Mouse (Mus musculus): ENCODE results near the gene Slc25a23. TPM values are rescaled to one million over a fixed set of nuclear protein-coding genes. Genes with fewer than 3 reads are reported as not detected.
"Not testable (repeated sequence)": the region's sequence is repeated elsewhere in the genome, so short reads cannot be mapped to it uniquely, and the experiment has no call there.

Slc25a23 gene
- polyA plus RNA-seq, 1 experiment from 2014 or later = 18.8 TPM

GRCm38 (mm10) chr17:57066908-57067307 is 7.2 kb upstream of the Slc25a23 start:
- Histone ChIP-seq H3K4me1 (peaks cover 15% of the 10 kb centered on the region), H3K9ac (no peak overlapping the region), H3K27me3 (peaks cover 31% of the 10 kb centered on the region), H3K36me3 (ENCODE audit: poor library complexity, severe bottlenecking) (no peaks in the 10 kb centered on the region), H3K27ac (no peak overlapping the region), H3K4me3 (no peak overlapping the region), H3K4me2 (no peak overlapping the region), H3K9me3 (replicated peaks) (no peaks in the 10 kb centered on the region)
- no peak for ATAC-seq
- WGBS = 59% methylated on average over 5 of the region's 5 CpGs

GRCm38 (mm10) chr17:57063031-57063430 is 3.4 kb upstream of the Slc25a23 start:
- Histone ChIP-seq H3K4me1 (peaks cover 27% of the 10 kb centered on the region), H3K4me2 (no peak overlapping the region), H3K9ac (no peak overlapping the region), H3K36me3 (ENCODE audit: poor library complexity, severe bottlenecking) (no peaks in the 10 kb centered on the region), H3K4me3 (no peak overlapping the region), H3K27ac (no peak overlapping the region), H3K9me3 (replicated peaks) (no peaks in the 10 kb centered on the region), H3K27me3 (peaks cover 42% of the 10 kb centered on the region)
- no peak for ATAC-seq
- WGBS = 8% methylated on average over 8 of the region's 8 CpGs

GRCm38 (mm10) chr17:57062548-57062947 is 2.9 kb upstream of the Slc25a23 start:
- peaks cover 42% of the 10 kb centered on the region for H3K27me3 ChIP-seq
- H3K4me3 ChIP-seq = peak overlapping the region; percentile 32; the same call in 1 of the 2 replicates
- no peak overlapping the region for H3K27ac ChIP-seq
- H3K9ac ChIP-seq = no peak overlapping the region
- peaks cover 2% of the 10 kb centered on the region; the same call in 1 of the 2 replicates for H3K36me3 ChIP-seq (ENCODE audit: poor library complexity, severe bottlenecking)
- peaks cover 28% of the 10 kb centered on the region for H3K4me1 ChIP-seq
- ATAC-seq = no peak
- peak overlapping the region; percentile 50 for H3K4me2 ChIP-seq
- H3K9me3 ChIP-seq (replicated peaks) = no peaks in the 10 kb centered on the region
- WGBS = under 1% methylated on average over 22 of the region's 22 CpGs

GRCm38 (mm10) chr17:57062011-57062521 is 2.4 kb upstream of the Slc25a23 start:
- Histone ChIP-seq H3K9ac (no peak overlapping the region), H3K36me3 (ENCODE audit: poor library complexity, severe bottlenecking) (peaks cover 7% of the 10 kb centered on the region; the same call in 1 of the 2 replicates), H3K4me1 (peaks cover 28% of the 10 kb centered on the region), H3K4me2 (peak overlapping the region; percentile 50), H3K27me3 (peaks cover 42% of the 10 kb centered on the region), H3K27ac (no peak overlapping the region), H3K9me3 (replicated peaks) (no peaks in the 10 kb centered on the region), H3K4me3 (peak overlapping the region; percentile 32)
- ATAC-seq = no peak
- WGBS = 2% methylated on average over 39 of the region's 39 CpGs

- H3K36me3 ChIP-seq (ENCODE audit: poor library complexity, severe bottlenecking) = peaks cover 11% of the 10 kb centered on the region; the same call in 1 of the 2 replicates
- 43% methylated on average over 10 of the region's 10 CpGs for WGBS
- no peaks in the 10 kb centered on the region for H3K9me3 ChIP-seq (replicated peaks)
- no peak overlapping the region for H3K9ac ChIP-seq
- H3K4me1 ChIP-seq = peaks cover 28% of the 10 kb centered on the region
- peaks cover 42% of the 10 kb centered on the region for H3K27me3 ChIP-seq
- H3K4me2 ChIP-seq = peak overlapping the region; percentile 75
- peak overlapping the region; percentile 89 for H3K4me3 ChIP-seq
- H3K27ac ChIP-seq = peak overlapping the region; percentile 82; the same call in 1 of the 2 replicates
- ATAC-seq = no peak; the same call in 1 of the 2 replicates
Observed at GRCm38 (mm10) chr17:57061069-57061468, 1.4 kb upstream of the Slc25a23 start.

- peak overlapping the region; percentile 81 for H3K9ac ChIP-seq
- H3K27me3 ChIP-seq = peaks cover 39% of the 10 kb centered on the region
- peak overlapping the region; percentile 89 for H3K4me3 ChIP-seq
- no peaks in the 10 kb centered on the region for H3K9me3 ChIP-seq (replicated peaks)
- H3K4me2 ChIP-seq = peak overlapping the region; percentile 75
- peak; percentile 91 for ATAC-seq
- H3K36me3 ChIP-seq (ENCODE audit: poor library complexity, severe bottlenecking) = peaks cover 17% of the 10 kb centered on the region
- H3K4me1 ChIP-seq = peaks cover 28% of the 10 kb centered on the region
- H3K27ac ChIP-seq = peak overlapping the region; percentile 82
- under 1% methylated on average over 44 of the region's 44 CpGs for WGBS
Observed at GRCm38 (mm10) chr17:57060231-57060801, 653 bp upstream of the Slc25a23 start.

- Histone ChIP-seq H3K4me1 (peaks cover 28% of the 10 kb centered on the region), H3K27ac (peak within 1 kb of the TSS; percentile 82)
- peak; percentile 2; the same call in 1 of the 2 replicates for ATAC-seq
Observed at GRCm38 (mm10) chr17:57058891-57059485, 675 bp downstream of the Slc25a23 start, which contains the start of gene Crb3. Gene Crb3 (plus strand): TSS chr17:57059105.

GRCm38 (mm10) chr17:57056246-57056645 is 3.4 kb downstream of the Slc25a23 start:
- H3K4me3 ChIP-seq = no peak overlapping the region
- H3K9me3 ChIP-seq (replicated peaks) = no peaks in the 10 kb centered on the region
- ATAC-seq = no peak
- H3K27me3 ChIP-seq = peaks cover 4% of the 10 kb centered on the region
- no peak overlapping the region for H3K9ac ChIP-seq
- no peak overlapping the region for H3K4me2 ChIP-seq
- H3K4me1 ChIP-seq = peaks cover 19% of the 10 kb centered on the region
- WGBS = 87% methylated on average over 3 of the region's 3 CpGs
- peaks cover 55% of the 10 kb centered on the region for H3K36me3 ChIP-seq (ENCODE audit: poor library complexity, severe bottlenecking)
- H3K27ac ChIP-seq = no peak overlapping the region

More at GRCm38 (mm10) chr17:57058891-57059485, 675 bp downstream of the Slc25a23 start, which contains the start of gene Crb3:
- Histone ChIP-seq H3K27me3 (peaks cover 29% of the 10 kb centered on the region), H3K9me3 (replicated peaks) (no peaks in the 10 kb centered on the region), H3K4me2 (peak within 1 kb of the TSS; percentile 75), H3K36me3 (ENCODE audit: poor library complexity, severe bottlenecking) (peaks cover 28% of the 10 kb centered on the region), H3K9ac (peak within 1 kb of the TSS; percentile 81), H3K4me3 (peak within 1 kb of the TSS; percentile 89)
- 0% methylated on average over 20 of the region's 22 CpGs for WGBS

- H3K4me3 ChIP-seq; H3K4me1 ChIP-seq; H3K27me3 ChIP-seq; H3K9ac ChIP-seq; H3K9me3 ChIP-seq (replicated peaks); H3K4me2 ChIP-seq; H3K27ac ChIP-seq; ATAC-seq: not testable (repeated sequence)
- WGBS = 88% methylated on average over 4 of the region's 4 CpGs
- peaks cover 78% of the 10 kb centered on the region for H3K36me3 ChIP-seq (ENCODE audit: poor library complexity, severe bottlenecking)
Observed at GRCm38 (mm10) chr17:57051679-57052078, 8.0 kb downstream of the Slc25a23 start.

- Histone ChIP-seq H3K9me3 (replicated peaks) (no peaks in the 10 kb centered on the region), H3K27ac (no peak overlapping the region), H3K4me2 (no peak overlapping the region), H3K4me1 (no peaks in the 10 kb centered on the region), H3K9ac (no peak overlapping the region), H3K27me3 (no peaks in the 10 kb centered on the region), H3K36me3 (ENCODE audit: poor library complexity, severe bottlenecking) (peaks cover 72% of the 10 kb centered on the region), H3K4me3 (no peak overlapping the region)
- ATAC-seq = no peak
- 88% methylated on average over 3 of the region's 3 CpGs for WGBS
Observed at GRCm38 (mm10) chr17:57048816-57049215, 10.8 kb downstream of the Slc25a23 start.

- H3K27me3 ChIP-seq = no peaks in the 10 kb centered on the region
- no peak overlapping the region for H3K9ac ChIP-seq
- peaks cover 58% of the 10 kb centered on the region for H3K36me3 ChIP-seq (ENCODE audit: poor library complexity, severe bottlenecking)
- WGBS = 49% methylated on average over 5 of the region's 5 CpGs
- no peaks in the 10 kb centered on the region for H3K9me3 ChIP-seq (replicated peaks)
- H3K4me3 ChIP-seq = no peak overlapping the region
- ATAC-seq = 0 out of 2 replicates have a peak, but pooled peaks have one; percentile 26
- no peaks in the 10 kb centered on the region for H3K4me1 ChIP-seq
- H3K4me2 ChIP-seq = no peak overlapping the region
- no peak overlapping the region for H3K27ac ChIP-seq
Observed at GRCm38 (mm10) chr17:57047406-57047805, 12.3 kb downstream of the Slc25a23 start.

- H3K27me3 ChIP-seq = peaks cover 12% of the 10 kb centered on the region
- peaks cover 16% of the 10 kb centered on the region for H3K36me3 ChIP-seq (ENCODE audit: poor library complexity, severe bottlenecking)
- no peak within 1 kb of the TSS for H3K4me2 ChIP-seq
- no peak within 1 kb of the TSS for H3K27ac ChIP-seq
- H3K4me1 ChIP-seq = no peaks in the 10 kb centered on the region
- WGBS = 77% methylated on average over 8 of the region's 8 CpGs
- H3K9ac ChIP-seq = no peak within 1 kb of the TSS
- H3K4me3 ChIP-seq = no peak within 1 kb of the TSS
- no peaks in the 10 kb centered on the region for H3K9me3 ChIP-seq (replicated peaks)
- ATAC-seq = no peak
Observed at GRCm38 (mm10) chr17:57041554-57041953, 18.1 kb downstream of the Slc25a23 start, which contains the start of gene Slc25a41. Gene Slc25a41 (minus strand): TSS chr17:57041654.
